Mouse (Mus musculus) cerebellum, adult 2 months (tissue): ENCODE data around the gene Mllt10.

Source experiments
- CTCF ChIP-seq: fragments of 200-500 bp; IDR thresholded peaks from 2 replicates; pipeline ENCODE4 v1.5.1; 2011; ENCODE audit warnings: low read depth, mild to moderate bottlenecking, control low read depth, low read length, moderate library complexity, borderline replicate concordance; ENCODE audit not compliant: insufficient read depth
- POLR2A ChIP-seq: fragments of 200-500 bp; IDR thresholded peaks from 2 replicates; pipeline ENCODE4 v1.6.1; 2011; ENCODE audit warnings: low read length, control low read depth, borderline replicate concordance; ENCODE audit not compliant: insufficient read depth

- TF ChIP-seq POLR2A (no peak), CTCF (no peak)
These were observed 4.9 kb downstream of the Mllt10 start for GRCm38 (mm10) chr2:18059891-18060290.
